11 mouse cellular contexts compared by ENCODE assay signal in genomic region chr2:74740311-74741091, GRCm38 (mm10). TPM values are rescaled to one million over a fixed set of nuclear protein-coding genes. Genes with fewer than 3 reads are reported as not detected.
DNase-seq lines count a peak whose midpoint lies in the region; ATAC-seq and TF ChIP-seq lines count a peak whose summit lies in the region.
"Had no signal": no experiment of that assay in that cellular context is flagged by ENCODE, and none has a peak within 500 bp of the region (broad histone marks: within the 10 kb centered on the region; RNA-seq: fewer than 3 reads in every experiment).

No protein-coding gene starts in this region.

- H3K27ac ChIP-seq in heart, embryonic 16.5 days (ENCODE audit: low read length): no peak overlapping the region
- no peak overlapping the region; the same call in 1 of the 2 replicates for H3K27ac ChIP-seq in embryonic fibroblast, embryonic 13.5 days (ENCODE audit: insufficient read depth, low read length)
- no peak overlapping the region for H3K27ac ChIP-seq in limb, embryonic 12.5 days
- no peak overlapping the region for H3K27ac ChIP-seq in thymus, adult 2 months (ENCODE audit: control insufficient read depth, insufficient read depth, low read length)
- no peak overlapping the region for H3K27ac ChIP-seq in layer of hippocampus, adult 2 months
- H3K27ac ChIP-seq: macrophage had no signal

- TF ChIP-seq POLR2A in embryonic fibroblast, embryonic 13.5 days (IDR thresholded peaks at IDR 0.05; ENCODE audit: low read depth, low read length): no peak; the same call in 1 of the 2 replicates
- no peak for TF ChIP-seq POLR2A in thymus, adult 2 months (IDR thresholded peaks at IDR 0.05; ENCODE audit: control insufficient read depth, extremely low read depth, insufficient read depth, low read length, poor library complexity)

- H3K4me1 ChIP-seq in heart, embryonic 16.5 days (ENCODE audit: control insufficient read depth, insufficient read depth, low read length): peaks cover 4% of the 10 kb centered on the region
- no peaks in the 10 kb centered on the region for H3K4me1 ChIP-seq in embryonic fibroblast, embryonic 13.5 days (ENCODE audit: control insufficient read depth, insufficient read depth, low read length)
- H3K4me1 ChIP-seq in limb, embryonic 12.5 days (replicated peaks): peaks cover 50% of the 10 kb centered on the region
- H3K4me1 ChIP-seq in thymus, adult 2 months (replicated peaks; ENCODE audit: control insufficient read depth, insufficient read depth, low read length): no peaks in the 10 kb centered on the region

- no peaks in the 10 kb centered on the region for H3K9me3 ChIP-seq in heart, embryonic 16.5 days (replicated peaks; ENCODE audit: control insufficient read depth, low read length)
- no peaks in the 10 kb centered on the region for H3K9me3 ChIP-seq in limb, embryonic 12.5 days
- H3K9me3 ChIP-seq: G1E had no signal

- peaks cover 95% of the 10 kb centered on the region for H3K27me3 ChIP-seq in heart, embryonic 16.5 days (ENCODE audit: control insufficient read depth, insufficient read depth, low read length)
- peaks cover 96% of the 10 kb centered on the region for H3K27me3 ChIP-seq in limb, embryonic 12.5 days
- H3K27me3 ChIP-seq in thymus, adult 2 months (ENCODE audit: control insufficient read depth, insufficient read depth, low read length): peaks cover 37% of the 10 kb centered on the region

- H3K36me3 ChIP-seq in heart, embryonic 16.5 days (ENCODE audit: control insufficient read depth, insufficient read depth): no peaks in the 10 kb centered on the region
- no peaks in the 10 kb centered on the region for H3K36me3 ChIP-seq in limb, embryonic 12.5 days
- no peaks in the 10 kb centered on the region for H3K36me3 ChIP-seq in thymus, adult 2 months (ENCODE audit: control insufficient read depth, insufficient read depth, low read length)
- H3K36me3 ChIP-seq: G1E had no signal

- H3K9ac ChIP-seq in heart, embryonic 16.5 days (ENCODE audit: low read length): no peak overlapping the region
- H3K9ac ChIP-seq in limb, embryonic 12.5 days (replicated peaks): no peak overlapping the region

- H3K4me2 ChIP-seq in heart, embryonic 16.5 days (ENCODE audit: low read depth, low read length): peak overlapping the region; percentile 30; the same call in 1 of the 2 replicates
- H3K4me2 ChIP-seq in limb, embryonic 12.5 days: peak overlapping the region; percentile 43

- intact Hi-C loops in heart, postnatal 10 days (cut with DNase I): no loop called here

- TF ChIP-seq CTCF in embryonic fibroblast, embryonic 13.5 days (IDR thresholded peaks at IDR 0.05; ENCODE audit: borderline replicate concordance, insufficient read depth, low read length): no peak
- no peak for TF ChIP-seq CTCF in thymus, adult 2 months (IDR thresholded peaks at IDR 0.05; ENCODE audit: borderline replicate concordance, control insufficient read depth, extremely low read depth, insufficient read depth, low read length, poor library complexity)
- TF ChIP-seq CTCF in layer of hippocampus, adult 2 months (conservative IDR thresholded peaks at IDR 0.05): no peak

- 4% methylated on average over 43 of the region's 43 CpGs for WGBS in heart, embryonic 16.5 days
- WGBS in limb, embryonic 12.5 days: under 1% methylated on average over 43 of the region's 43 CpGs
- WGBS in thymus, adult 2 months: 9% methylated on average over 43 of the region's 43 CpGs

- ATAC-seq in heart, embryonic 16.5 days (replicated peaks; ENCODE audit: extremely low read depth, insufficient read depth, low FRiP score): no peak
- ATAC-seq in limb, embryonic 12.5 days (ENCODE audit: insufficient number of reproducible peaks, insufficient read depth, low FRiP score, low TSS enrichment, low read depth): no peak
- ATAC-seq: forebrain, embryonic 16.5 days had no signal

- DNase-seq in heart, postnatal 10 days: no peak
- peak; percentile 47 to 53 for DNase-seq in adrenal gland, postnatal 36 days
- no peak for DNase-seq in thymus, adult 2 months
- no peak for DNase-seq in right cerebral cortex, postnatal 10 days (ENCODE audit: low spot score in 2 of 2)
- DNase-seq in layer of hippocampus, adult 2 months (ENCODE audit: low spot score in 2 of 2): no peak

- H3K4me3 ChIP-seq in heart, embryonic 16.5 days (ENCODE audit: low read length): peak overlapping the region; percentile 18; the same call in 1 of the 2 replicates
- 0 out of 2 replicates have a peak overlapping the region, but pooled peaks have one; percentile 8 for H3K4me3 ChIP-seq in embryonic fibroblast, embryonic 13.5 days (ENCODE audit: insufficient read depth, low read length)
- H3K4me3 ChIP-seq in limb, embryonic 12.5 days (replicated peaks): peak overlapping the region; percentile 22; the same call in 1 of the 2 replicates
- H3K4me3 ChIP-seq in thymus, adult 2 months (ENCODE audit: control insufficient read depth, insufficient read depth, low read length): no peak overlapping the region
- H3K4me3 ChIP-seq in layer of hippocampus, adult 2 months: no peak overlapping the region

RNA-seq across cellular contexts. Expression of gene Gm28230, which starts 14.0 kb away (rescaled TPM):
- polyA plus RNA-seq in heart, embryonic 16.5 days (2015; fragmentation: Nextera tagmentation; extraction: Ambion mirVana): not detected in 2 replicates
- not detected for total RNA-seq in heart, postnatal 10 days (2021)
- 1 to 10 TPM; 1.6 to 2.0 TPM for total RNA-seq in adrenal gland, postnatal 36 days (2021)
- polyA plus RNA-seq in embryonic fibroblast, embryonic 13.5 days (2011; ENCODE audit: insufficient read length, low read depth, missing spikeins): 0.70 and 1.4 TPM in 2 replicates
- 0.38 and 0.51 TPM in 2 replicates for polyA plus RNA-seq in limb, embryonic 12.5 days (2016; fragmentation: Nextera tagmentation; extraction: Ambion mirVana)
- 0.15 and 0.31 TPM in 2 replicates for polyA plus RNA-seq in thymus, adult 2 months (2012; rRNA removed)
- not detected for total RNA-seq in layer of hippocampus, adult 2 months (2021)
- polyA plus RNA-seq: forebrain, embryonic 16.5 days; macrophage had no signal

RNA-seq across cellular contexts. Expression of gene Hoxd1, which starts 22.3 kb away (rescaled TPM):
- polyA plus RNA-seq in heart, embryonic 16.5 days (2015; fragmentation: Nextera tagmentation; extraction: Ambion mirVana): not detected in 2 replicates
- total RNA-seq in heart, postnatal 10 days (2021): not detected
- not detected for total RNA-seq in adrenal gland, postnatal 36 days (2021)
- polyA plus RNA-seq in embryonic fibroblast, embryonic 13.5 days (2011; ENCODE audit: insufficient read length, low read depth, missing spikeins): 0.46 TPM in 1 of 2 replicates, not detected in the other
- 0.41 and 0.43 TPM in 2 replicates for polyA plus RNA-seq in limb, embryonic 12.5 days (2016; fragmentation: Nextera tagmentation; extraction: Ambion mirVana)
- 0.05 TPM in 1 of 2 replicates, not detected in the other for polyA plus RNA-seq in thymus, adult 2 months (2012; rRNA removed)
- total RNA-seq in layer of hippocampus, adult 2 months (2021): under 1 TPM in 1 of 2 experiments, not detected in 1; 0.26 TPM
- polyA plus RNA-seq: forebrain, embryonic 16.5 days; G1E; macrophage had no signal

RNA-seq across cellular contexts. Expression of gene Hoxd4, which starts 28.8 kb away (rescaled TPM):
- 0.18 TPM in 1 of 2 replicates, not detected in the other for polyA plus RNA-seq in heart, embryonic 16.5 days (2015; fragmentation: Nextera tagmentation; extraction: Ambion mirVana)
- total RNA-seq in heart, postnatal 10 days (2021): under 1 TPM; 0.55 to 0.57 TPM
- 10 to 100 TPM; 13.6 to 15.5 TPM for total RNA-seq in adrenal gland, postnatal 36 days (2021)
- 4.1 and 6.7 TPM in 2 replicates for polyA plus RNA-seq in embryonic fibroblast, embryonic 13.5 days (2011; ENCODE audit: insufficient read length, low read depth, missing spikeins)
- 0.55 and 0.78 TPM in 2 replicates for polyA plus RNA-seq in limb, embryonic 12.5 days (2016; fragmentation: Nextera tagmentation; extraction: Ambion mirVana)
- 2.1 and 2.3 TPM in 2 replicates for polyA plus RNA-seq in thymus, adult 2 months (2012; rRNA removed)
- not detected for total RNA-seq in layer of hippocampus, adult 2 months (2021)
- polyA plus RNA-seq: forebrain, embryonic 16.5 days; macrophage had no signal

RNA-seq across cellular contexts. Expression of gene Hoxd3, which starts 28.8 kb away (rescaled TPM):
- 0.44 and 0.66 TPM in 2 replicates for polyA plus RNA-seq in heart, embryonic 16.5 days (2015; fragmentation: Nextera tagmentation; extraction: Ambion mirVana)
- not detected for total RNA-seq in heart, postnatal 10 days (2021)
- under 1 TPM; 0.17 to 0.36 TPM for total RNA-seq in adrenal gland, postnatal 36 days (2021)
- polyA plus RNA-seq in embryonic fibroblast, embryonic 13.5 days (2011; ENCODE audit: insufficient read length, low read depth, missing spikeins): 2.7 and 3.3 TPM in 2 replicates
- polyA plus RNA-seq in limb, embryonic 12.5 days (2016; fragmentation: Nextera tagmentation; extraction: Ambion mirVana): 1.4 and 1.5 TPM in 2 replicates
- polyA plus RNA-seq in thymus, adult 2 months (2012; rRNA removed): 0.54 and 0.59 TPM in 2 replicates
- total RNA-seq in layer of hippocampus, adult 2 months (2021): not detected
- polyA plus RNA-seq: forebrain, embryonic 16.5 days; macrophage had no signal

RNA-seq across cellular contexts. Expression of gene Hoxd8, which starts 36.1 kb away (rescaled TPM):
- 0.26 and 0.42 TPM in 2 replicates for polyA plus RNA-seq in heart, embryonic 16.5 days (2015; fragmentation: Nextera tagmentation; extraction: Ambion mirVana)
- total RNA-seq in heart, postnatal 10 days (2021): 1 to 10 TPM; 1.9 to 2.5 TPM
- total RNA-seq in adrenal gland, postnatal 36 days (2021): 10 to 100 TPM; 23.9 to 35.9 TPM
- polyA plus RNA-seq in embryonic fibroblast, embryonic 13.5 days (2011; ENCODE audit: insufficient read length, low read depth, missing spikeins): 9.9 and 16.5 TPM in 2 replicates
- 7.5 and 7.8 TPM in 2 replicates for polyA plus RNA-seq in limb, embryonic 12.5 days (2016; fragmentation: Nextera tagmentation; extraction: Ambion mirVana)
- polyA plus RNA-seq in thymus, adult 2 months (2012; rRNA removed): 1.1 and 1.2 TPM in 2 replicates
- total RNA-seq in layer of hippocampus, adult 2 months (2021): not detected
- total RNA-seq: G1E had no signal
- polyA plus RNA-seq: forebrain, embryonic 16.5 days; G1E; macrophage had no signal

Comparison
In these comparisons a context has a peak if more than half of its experiments do, and no peak if none do; other contexts are left out.
1. H3K4me3 ChIP-seq: peak in heart, embryonic 16.5 days (single experiment), embryonic fibroblast, embryonic 13.5 days (single experiment) and limb, embryonic 12.5 days (single experiment); none in thymus, adult 2 months (single experiment) and layer of hippocampus, adult 2 months (single experiment).
2. DNase-seq: peak in adrenal gland, postnatal 36 days (2 of 2); none in heart, postnatal 10 days (0 of 2), thymus, adult 2 months (single experiment), right cerebral cortex, postnatal 10 days (0 of 2) and layer of hippocampus, adult 2 months (0 of 2).